Mouse (Mus musculus) myocyte (in vitro differentiated cells): ENCODE results near the gene Tenm4.
A peak's percentile ranks its signal among the peaks of the same experiment; 100 is the strongest.

Experiments used
- CEBPB ChIP-seq: IDR thresholded peaks from 2 replicates; pipeline ENCODE4 v1.6.1; 2011; ENCODE audit warnings: mild to moderate bottlenecking, moderate library complexity; ENCODE audit not compliant: poor library complexity, insufficient read depth, severe bottlenecking
- E2F4 ChIP-seq: IDR thresholded peaks from one replicate; pipeline ENCODE4 v1.6.1; 2011; ENCODE audit warnings: mild to moderate bottlenecking, control low read depth, moderate library complexity; ENCODE audit not compliant: insufficient read depth
- MAX ChIP-seq: IDR thresholded peaks from one replicate; pipeline ENCODE4 v1.6.1; 2011; ENCODE audit warnings: low read depth, mild to moderate bottlenecking, control low read depth
- MYOG ChIP-seq, 3 experiments: IDR thresholded peaks; one replicate each; pipeline ENCODE4 v1.6.1; 2011; ENCODE audit warnings: control low read depth in 2 of 3, low read depth in 2 of 3, mild to moderate bottlenecking in 2 of 3; ENCODE audit not compliant: insufficient read length in 2 of 3, control insufficient read depth in 1 of 3, insufficient read depth in 1 of 3
- POLR2A ChIP-seq: IDR thresholded peaks from one replicate; pipeline ENCODE4 v1.6.1; 2011; ENCODE audit warnings: low read depth, mild to moderate bottlenecking, control low read depth, moderate library complexity; ENCODE audit not compliant: insufficient read length
- POLR2AphosphoS2 ChIP-seq: IDR thresholded peaks from one replicate; pipeline ENCODE4 v1.6.1; 2011; ENCODE audit warnings: low read depth, control low read depth; ENCODE audit not compliant: insufficient read length
- REST ChIP-seq: IDR thresholded peaks from one replicate; pipeline ENCODE4 v1.6.1; 2011; ENCODE audit warnings: mild to moderate bottlenecking, control low read depth, moderate library complexity; ENCODE audit not compliant: insufficient read depth, insufficient read length
- TCF12 ChIP-seq: IDR thresholded peaks from one replicate; pipeline ENCODE4 v1.6.1; 2011; ENCODE audit warnings: mild to moderate bottlenecking, control low read depth; ENCODE audit not compliant: poor library complexity, insufficient read depth, severe bottlenecking
- USF1 ChIP-seq: IDR thresholded peaks from one replicate; pipeline ENCODE4 v1.6.1; 2011; ENCODE audit warnings: low read depth, mild to moderate bottlenecking, control low read depth, moderate library complexity

GRCm38 (mm10) chr7:96832551-96832950, 661.5 kb downstream of the Tenm4 start:
- no peak for TF ChIP-seq POLR2AphosphoS2
- no peak for TF ChIP-seq MAX
- no peak for TF ChIP-seq USF1
- no peak for TF ChIP-seq TCF12
- TF ChIP-seq POLR2A = no peak
- peak in 2 of 3 experiments; percentile 28 to 46 for TF ChIP-seq MYOG (IDR thresholded peaks at IDR 0.05; ENCODE audit: control insufficient read depth in 1 of 3, insufficient read depth in 1 of 3, insufficient read length in 2 of 3, low read depth in 2 of 3)
- TF ChIP-seq CEBPB = no peak
- TF ChIP-seq REST = no peak
- no peak for TF ChIP-seq E2F4
